Mouse (Mus musculus) hindbrain, embryonic 11.5 days (tissue): ENCODE results near the gene Usp28. TPM values are rescaled to one million over a fixed set of nuclear protein-coding genes. Genes with fewer than 3 reads are reported as not detected.
"Not testable (repeated sequence)": the region's sequence is repeated elsewhere in the genome, so short reads cannot be mapped to it uniquely, and the experiment has no call there.

Source experiments
- ATAC-seq: fragments of 200-750 bp; cut with Nextera tagmentation; 2 replicates; pipeline ENCODE4 v1.8.0; 2017; ENCODE audit warnings: mild to moderate bottlenecking, moderate TSS enrichment, moderate library complexity; ENCODE audit not compliant: low FRiP score
- DNase-seq: peaks from one replicate; pipeline ENCODE4 v3.0.0-alpha.2; 2015; ENCODE audit warnings: low spot score
- H3K27ac ChIP-seq: fragments of 300-500 bp; sonication (generic); 2 replicates; pipeline ENCODE4 v1.5.1; 2014; ENCODE audit warnings: mild to moderate bottlenecking, low read depth, low read length
- H3K27me3 ChIP-seq: fragments of 300-500 bp; sonication (generic); 2 replicates; pipeline ENCODE4 v1.6.1; 2014; ENCODE audit warnings: mild to moderate bottlenecking, low read length, moderate library complexity, mixed read lengths; ENCODE audit not compliant: control insufficient read depth, insufficient read depth
- H3K36me3 ChIP-seq: fragments of 300-500 bp; sonication (generic); 2 replicates; pipeline ENCODE4 v1.6.1; 2014; ENCODE audit warnings: mild to moderate bottlenecking, low read length, moderate library complexity, mixed read lengths; ENCODE audit not compliant: control insufficient read depth, insufficient read depth
- H3K4me1 ChIP-seq: fragments of 300-500 bp; sonication (generic); replicated peaks from 2 replicates; pipeline ENCODE4 v1.6.1; 2014; ENCODE audit warnings: low read length, mixed read lengths; ENCODE audit not compliant: control insufficient read depth, insufficient read depth
- H3K4me2 ChIP-seq: fragments of 300-500 bp; sonication (generic); replicated peaks from 2 replicates; pipeline ENCODE4 v1.6.1; 2014; ENCODE audit warnings: mild to moderate bottlenecking, low read depth, low read length
- H3K4me3 ChIP-seq: fragments of 300-500 bp; sonication (generic); 2 replicates; pipeline ENCODE4 v1.5.1; 2014; ENCODE audit warnings: low read depth, low read length
- H3K9ac ChIP-seq: fragments of 300-500 bp; sonication (generic); 2 replicates; pipeline ENCODE4 v1.6.1; 2014; ENCODE audit warnings: low read depth, low read length
- H3K9me3 ChIP-seq: fragments of 300-500 bp; sonication (generic); 2 replicates; pipeline ENCODE4 v1.6.1; 2016; ENCODE audit warnings: low read length; ENCODE audit not compliant: control insufficient read depth
- WGBS: fragments of 180-500 bp; shearing (Covaris S2); extraction: QIAGEN DNeasy Blood & Tissue Kit; methylation state at CpG from one replicate; pipeline ENCODE4 v1.1.7; 2014; 5-methylcytosine and 5-hydroxymethylcytosine counted together
- polyA plus RNA-seq: library from polyadenylated mRNA; unstranded; fragments of >200 nt; fragmentation: Nextera tagmentation; extraction: Ambion mirVana; gene quantifications from 2 replicates; pipeline ENCODE4 v1.2.1, GENCODE M21; 2014

Gene Usp28
- polyA plus RNA-seq, 1 experiment from 2014 or later = 37.9 TPM

- Histone ChIP-seq H3K27me3 (no peaks in the 10 kb centered on the region), H3K4me1 (no peaks in the 10 kb centered on the region), H3K9me3 (no peaks in the 10 kb centered on the region), H3K36me3 (no peaks in the 10 kb centered on the region), H3K4me2 (no peak overlapping the region), H3K4me3 (no peak overlapping the region), H3K27ac (no peak overlapping the region), H3K9ac (no peak overlapping the region)
- ATAC-seq (no peak), DNase-seq (no peak)
- WGBS = 80% methylated on average over 5 of the region's 5 CpGs
These were observed 4.8 kb upstream of the Usp28 start for GRCm38 (mm10) chr9:48980371-48980770.

GRCm38 (mm10) chr9:48980781-48981180 lies 4.4 kb upstream of the Usp28 start:
- no peak overlapping the region for H3K4me2 ChIP-seq
- no peak overlapping the region for H3K9ac ChIP-seq
- ATAC-seq (no peak), DNase-seq (no peak)
- no peak overlapping the region for H3K27ac ChIP-seq
- H3K4me1 ChIP-seq = no peaks in the 10 kb centered on the region
- H3K9me3 ChIP-seq = no peaks in the 10 kb centered on the region
- WGBS = 80% methylated on average over 3 of the region's 3 CpGs
- H3K4me3 ChIP-seq = no peak overlapping the region
- no peaks in the 10 kb centered on the region for H3K36me3 ChIP-seq
- no peaks in the 10 kb centered on the region for H3K27me3 ChIP-seq

GRCm38 (mm10) chr9:48981827-48982226 lies 3.3 kb upstream of the Usp28 start:
- Histone ChIP-seq H3K9ac (no peak overlapping the region), H3K36me3 (no peaks in the 10 kb centered on the region), H3K4me3 (no peak overlapping the region), H3K4me1 (no peaks in the 10 kb centered on the region), H3K9me3 (no peaks in the 10 kb centered on the region), H3K27me3 (no peaks in the 10 kb centered on the region), H3K27ac (no peak overlapping the region), H3K4me2 (no peak overlapping the region)
- ATAC-seq = no peak
- DNase-seq = no peak

GRCm38 (mm10) chr9:48983801-48984200 lies 1.4 kb upstream of the Usp28 start:
- ATAC-seq = not testable (repeated sequence)

GRCm38 (mm10) chr9:48984320-48984844 lies 793 bp upstream of the Usp28 start:
- peak overlapping the region; percentile 63 for H3K9ac ChIP-seq
- peak overlapping the region; percentile 51; the same call in 1 of the 2 replicates for H3K27ac ChIP-seq
- 0 out of 2 replicates have a peak, but pooled peaks have one; percentile 0 for ATAC-seq
- H3K4me1 ChIP-seq = peaks cover 6% of the 10 kb centered on the region; the same call in 1 of the 2 replicates
- no peak for DNase-seq
- no peaks in the 10 kb centered on the region for H3K27me3 ChIP-seq
- no peaks in the 10 kb centered on the region for H3K9me3 ChIP-seq
- H3K4me3 ChIP-seq = peak overlapping the region; percentile 53
- no peaks in the 10 kb centered on the region for H3K36me3 ChIP-seq
- WGBS = 45% methylated on average over 8 of the region's 8 CpGs
- peak overlapping the region; percentile 63 for H3K4me2 ChIP-seq

More at GRCm38 (mm10) chr9:48983801-48984200, 1.4 kb upstream of the Usp28 start:
- H3K4me3 ChIP-seq, DNase-seq, H3K27ac ChIP-seq, H3K9me3 ChIP-seq, H3K36me3 ChIP-seq, H3K4me1 ChIP-seq, H3K27me3 ChIP-seq, H3K9ac ChIP-seq, H3K4me2 ChIP-seq: not testable (repeated sequence)
- WGBS = 93% methylated on average over 6 of the region's 6 CpGs

- H3K4me3 ChIP-seq = peak overlapping the region; percentile 53
- WGBS = under 1% methylated on average over 20 of the region's 20 CpGs
- ATAC-seq (no peak), DNase-seq (no peak)
- H3K27me3 ChIP-seq = no peaks in the 10 kb centered on the region
- peak overlapping the region; percentile 63 for H3K4me2 ChIP-seq
- H3K9me3 ChIP-seq = no peaks in the 10 kb centered on the region
- H3K4me1 ChIP-seq = peaks cover 6% of the 10 kb centered on the region; the same call in 1 of the 2 replicates
- H3K9ac ChIP-seq = peak overlapping the region; percentile 63
- peak overlapping the region; percentile 63 for H3K27ac ChIP-seq
- no peaks in the 10 kb centered on the region for H3K36me3 ChIP-seq
These were observed 523 bp downstream of the Usp28 start for GRCm38 (mm10) chr9:48985708-48986088.

GRCm38 (mm10) chr9:48986616-48987141 lies 1.5 kb downstream of the Usp28 start:
- DNase-seq = no peak
- Histone ChIP-seq H3K4me3 (0 out of 2 replicates have a peak overlapping the region, but pooled peaks have one; percentile 1), H3K4me1 (peaks cover 6% of the 10 kb centered on the region; the same call in 1 of the 2 replicates), H3K27me3 (no peaks in the 10 kb centered on the region), H3K9me3 (no peaks in the 10 kb centered on the region), H3K4me2 (peak overlapping the region; percentile 23), H3K27ac (no peak overlapping the region), H3K36me3 (no peaks in the 10 kb centered on the region), H3K9ac (no peak overlapping the region)
- WGBS = 16% methylated on average over 7 of the region's 7 CpGs
- no peak for ATAC-seq

GRCm38 (mm10) chr9:48987201-48988101 lies 2.3 kb downstream of the Usp28 start:
- Histone ChIP-seq H3K4me2 (peak overlapping the region; percentile 23), H3K27me3 (no peaks in the 10 kb centered on the region), H3K36me3 (no peaks in the 10 kb centered on the region), H3K4me1 (peaks cover 6% of the 10 kb centered on the region; the same call in 1 of the 2 replicates), H3K9ac (0 out of 2 replicates have a peak overlapping the region, but pooled peaks have one; percentile 25), H3K27ac (no peak overlapping the region), H3K4me3 (0 out of 2 replicates have a peak overlapping the region, but pooled peaks have one; percentile 1), H3K9me3 (no peaks in the 10 kb centered on the region)
- peak; percentile 41 for DNase-seq
- ATAC-seq = no peak
- 26% methylated on average over 12 of the region's 12 CpGs for WGBS
